Mouse (Mus musculus) CH12.LX (cell line): Measurements from ENCODE around the gene Erbb2. TPM values are rescaled to one million over a fixed set of nuclear protein-coding genes. Genes with fewer than 3 reads are reported as not detected.
A peak's percentile ranks its signal among the peaks of the same experiment; 100 is the strongest.

Source experiments
- DNase-seq: peaks from one replicate; pipeline ENCODE4 v3.0.0-alpha.2; 2013; ENCODE audit errors: extremely low read depth
- H3K27ac ChIP-seq: 2 replicates; pipeline ENCODE4 v1.5.1; 2012; ENCODE audit warnings: low read depth, mild to moderate bottlenecking, control low read depth, moderate library complexity; ENCODE audit not compliant: insufficient read depth
- H3K27me3 ChIP-seq: replicated peaks from 2 replicates; pipeline ENCODE3; 2012; ENCODE audit warnings: inconsistent platforms
- H3K36me3 ChIP-seq, 2 experiments: replicated peaks in 1 of 2; 2 replicates each; pipeline versions ENCODE3 to v1.6.1; 2012; ENCODE audit warnings: inconsistent platforms in 1 of 2, low read length in 1 of 2, mild to moderate bottlenecking in 1 of 2, mixed read lengths in 1 of 2, moderate library complexity in 1 of 2; ENCODE audit not compliant: control insufficient read depth in 1 of 2, insufficient read depth in 1 of 2
- H3K4me1 ChIP-seq, 2 experiments: 2 replicates each; pipeline ENCODE4 v1.6.1; 2012; ENCODE audit warnings: inconsistent platforms in 1 of 2, moderate library complexity in 1 of 2; ENCODE audit not compliant: insufficient read depth in 2 of 2, control insufficient read depth in 1 of 2
- H3K4me2 ChIP-seq: 2 replicates; pipeline ENCODE4 v1.6.1; 2012; ENCODE audit warnings: low read depth, mild to moderate bottlenecking, control low read depth; ENCODE audit not compliant: poor library complexity, insufficient read depth, severe bottlenecking
- H3K4me3 ChIP-seq, 3 experiments: fragments of 150-350 bp in 1 of 3; sonication (generic) in 1 of 3; replicated peaks in 1 of 3; 2 replicates each; pipeline versions ENCODE3 to v1.5.1; 2011 to 2012; ENCODE audit warnings: low read depth in 2 of 3, low read length in 2 of 3, mild to moderate bottlenecking in 2 of 3, moderate library complexity in 2 of 3, control low read depth in 1 of 3, improper control_type of control experiment in 1 of 3, inconsistent platforms in 1 of 3, mixed read lengths in 1 of 3; ENCODE audit not compliant: poor library complexity in 1 of 3
- H3K79me2 ChIP-seq: replicated peaks from 2 replicates; pipeline ENCODE4 v1.6.1; 2012; ENCODE audit warnings: mild to moderate bottlenecking, moderate library complexity; ENCODE audit not compliant: control insufficient read depth, poor library complexity, insufficient read depth, severe bottlenecking; ENCODE audit errors: extremely low read depth
- H3K9ac ChIP-seq: 2 replicates; pipeline ENCODE4 v1.6.1; 2012; ENCODE audit warnings: low read depth, mild to moderate bottlenecking, control low read depth, moderate library complexity; ENCODE audit not compliant: insufficient read depth
- H3K9me3 ChIP-seq: replicated peaks from 2 replicates; pipeline ENCODE3; 2012; ENCODE audit warnings: low read length, inconsistent platforms, mixed read lengths
- BHLHE40 ChIP-seq: IDR thresholded peaks from 2 replicates; pipeline ENCODE4 v1.6.1; 2011; ENCODE audit warnings: mild to moderate bottlenecking, low read depth, low read length, improper control_type of control experiment
- CHD1 ChIP-seq: IDR thresholded peaks from 2 replicates; pipeline ENCODE4 v1.6.1; 2012; ENCODE audit warnings: low read depth, low read length, improper control_type of control experiment, inconsistent platforms
- CHD2 ChIP-seq: IDR thresholded peaks from 2 replicates; pipeline ENCODE4 v1.6.1; 2011; ENCODE audit warnings: low read length, improper control_type of control experiment
- E2F4 ChIP-seq: IDR thresholded peaks from 2 replicates; pipeline ENCODE4 v1.6.1; 2011; ENCODE audit warnings: low read depth, low read length, improper control_type of control experiment; ENCODE audit not compliant: insufficient replicate concordance
- EP300 ChIP-seq: IDR thresholded peaks from 2 replicates; pipeline ENCODE4 v1.6.1; 2011; ENCODE audit warnings: low read length, improper control_type of control experiment
- GABPA ChIP-seq: IDR thresholded peaks from 2 replicates; pipeline ENCODE4 v1.6.1; 2012; ENCODE audit warnings: low read depth, low read length, improper control_type of control experiment, inconsistent platforms; ENCODE audit not compliant: insufficient replicate concordance
- HCFC1 ChIP-seq: IDR thresholded peaks from 2 replicates; pipeline ENCODE4 v1.6.1; 2012; ENCODE audit warnings: low read depth, mild to moderate bottlenecking, inconsistent platforms, low read length, improper control_type of control experiment
- IRF4 ChIP-seq: IDR thresholded peaks from 2 replicates; pipeline ENCODE4 v1.6.1; 2014; ENCODE audit warnings: low read depth, mild to moderate bottlenecking, inconsistent platforms, low read length, improper control_type of control experiment
- JUN ChIP-seq: IDR thresholded peaks from 2 replicates; pipeline ENCODE4 v1.6.1; 2011; ENCODE audit warnings: low read depth, mild to moderate bottlenecking, low read length, improper control_type of control experiment, moderate library complexity; ENCODE audit not compliant: insufficient read depth
- JUND ChIP-seq: conservative IDR thresholded peaks from 2 replicates; pipeline ENCODE4 v1.6.1; 2011; ENCODE audit warnings: low read depth, low read length, improper control_type of control experiment
- KAT2A ChIP-seq: IDR thresholded peaks from 2 replicates; pipeline ENCODE4 v1.6.1; 2012; ENCODE audit warnings: low read length, improper control_type of control experiment, inconsistent platforms; ENCODE audit not compliant: insufficient replicate concordance
- MAX ChIP-seq: IDR thresholded peaks from 2 replicates; pipeline ENCODE4 v1.6.1; 2011; ENCODE audit warnings: low read length, improper control_type of control experiment
- MAZ ChIP-seq: IDR thresholded peaks from 2 replicates; pipeline ENCODE4 v1.6.1; 2012; ENCODE audit warnings: low read depth, mild to moderate bottlenecking, inconsistent platforms, low read length, improper control_type of control experiment, moderate library complexity
- MEF2A ChIP-seq: IDR thresholded peaks from 2 replicates; pipeline ENCODE4 v1.6.1; 2014; ENCODE audit warnings: low read depth, mild to moderate bottlenecking, inconsistent platforms, low read length, improper control_type of control experiment, borderline replicate concordance
- MYC ChIP-seq: IDR thresholded peaks from 2 replicates; pipeline ENCODE4 v1.6.1; 2011; ENCODE audit warnings: low read depth, mild to moderate bottlenecking, improper control_type of control experiment, low read length
- NRF1 ChIP-seq: IDR thresholded peaks from 2 replicates; pipeline ENCODE4 v1.6.1; 2014; ENCODE audit warnings: low read depth, mild to moderate bottlenecking, inconsistent platforms, low read length, improper control_type of control experiment, moderate library complexity
- POLR2A ChIP-seq: IDR thresholded peaks from 2 replicates; pipeline ENCODE4 v1.6.1; 2011; ENCODE audit warnings: low read depth, mild to moderate bottlenecking, improper control_type of control experiment, low read length
- POLR2AphosphoS2 ChIP-seq: IDR thresholded peaks from 2 replicates; pipeline ENCODE4 v1.6.1; 2011; ENCODE audit warnings: low read depth, low read length, improper control_type of control experiment
- RCOR1 ChIP-seq: conservative IDR thresholded peaks from 2 replicates; pipeline ENCODE4 v1.6.1; 2012; ENCODE audit warnings: low read depth, mild to moderate bottlenecking, inconsistent platforms, low read length, improper control_type of control experiment
- TBP ChIP-seq: conservative IDR thresholded peaks from 2 replicates; pipeline ENCODE4 v1.6.1; 2011; ENCODE audit warnings: low read depth, low read length, improper control_type of control experiment
- TCF12 ChIP-seq: IDR thresholded peaks from 2 replicates; pipeline ENCODE4 v1.6.1; 2014; ENCODE audit warnings: low read depth, mild to moderate bottlenecking, inconsistent platforms, low read length, improper control_type of control experiment
- UBTF ChIP-seq: IDR thresholded peaks from 2 replicates; pipeline ENCODE4 v1.6.1; 2012; ENCODE audit warnings: low read depth, mild to moderate bottlenecking, inconsistent platforms, low read length, improper control_type of control experiment, moderate library complexity
- USF1 ChIP-seq: IDR thresholded peaks from 2 replicates; pipeline ENCODE4 v1.6.1; 2014; ENCODE audit warnings: low read depth, mild to moderate bottlenecking, inconsistent platforms, low read length, improper control_type of control experiment
- USF2 ChIP-seq: conservative IDR thresholded peaks from 2 replicates; pipeline ENCODE4 v1.6.1; 2011; ENCODE audit warnings: low read depth, low read length, improper control_type of control experiment
- ZNF384 ChIP-seq: IDR thresholded peaks from 2 replicates; pipeline ENCODE4 v1.6.1; 2012; ENCODE audit warnings: low read depth, low read length, improper control_type of control experiment, inconsistent platforms
- dilution Hi-C: fragments of 300-500 bp; cut with MboI; formaldehyde crosslinking; loops from 2 replicates; pipeline ENCODE4 v1.14.3; 2020; ENCODE audit warnings: low sequenced_read_pairs; ENCODE audit not compliant: extremely low pct_unique_long_range_greater_than_20kb, extremely low pct_ligation_motif_present
- in situ Hi-C: fragments of 300-500 bp; cut with MboI; formaldehyde crosslinking; loops from 3 replicates; pipeline ENCODE4 v1.14.3; 2019; ENCODE audit warnings: low sequenced_read_pairs, low pct_ligation_motif_present, low pct_unique_long_range_greater_than_20kb, mixed read lengths
- polyA plus RNA-seq: library from polyadenylated mRNA; unstranded; fragments of >175 nt; gene quantifications from 2 replicates; pipeline ENCODE4 v1.2.1, GENCODE M21; 2012; ENCODE audit warnings: low read depth; ENCODE audit not compliant: insufficient read length
- total RNA-seq, 2 experiments: library from RNA; depleted of rRNA; stranded (reverse); fragments of 300-350 nt in 1 of 2; fragments of >200 nt in 1 of 2; gene quantifications; 2 replicates each; pipeline ENCODE4 v1.2.3; 2012 to 2014

Gene Erbb2
- total and polyA plus RNA-seq, 3 experiments = 0.06 to 0.17 TPM; not detected in 1

DNA sequence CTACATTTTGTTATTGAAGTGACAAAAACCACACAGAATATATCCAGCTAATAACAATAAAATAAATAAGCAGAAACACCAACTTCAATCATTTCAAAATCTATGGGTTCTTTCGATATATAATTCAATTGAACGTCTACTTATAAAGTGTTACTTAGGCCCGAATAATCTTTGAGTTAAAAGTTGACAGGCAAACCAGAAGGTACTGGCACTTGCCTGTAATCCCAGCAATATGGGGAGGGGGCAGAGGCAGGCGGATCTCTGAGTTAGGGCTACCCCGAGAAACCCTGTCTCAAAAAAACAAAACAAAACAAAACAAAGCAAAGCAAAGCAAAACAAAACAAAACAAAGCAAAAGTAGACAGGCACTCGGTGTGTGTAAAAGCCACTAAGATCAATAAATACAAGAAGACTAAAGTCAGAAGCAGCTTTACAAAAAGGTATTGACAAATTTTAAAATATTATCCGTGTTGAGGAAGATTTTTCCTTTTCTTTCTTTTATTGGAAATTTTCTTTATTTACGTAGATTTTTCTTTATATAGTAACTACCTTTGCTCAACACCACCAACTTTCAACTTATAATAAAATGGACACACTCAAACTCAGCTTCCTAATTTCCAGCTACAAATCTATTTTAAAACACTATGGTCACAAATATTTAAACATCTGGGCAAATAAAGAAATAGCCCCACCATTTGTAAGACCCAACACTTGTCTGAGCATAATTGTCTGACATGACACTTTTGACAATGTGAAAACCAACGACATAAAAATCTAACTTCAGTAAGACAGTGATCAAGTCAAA lies 63.6 kb downstream of the Erbb2 start (continued):
- peak; percentile 13; the same call in 1 of the 2 replicates for TF ChIP-seq TCF12
- no peak; the same call in 1 of the 2 replicates for TF ChIP-seq EP300
- no peak for TF ChIP-seq POLR2AphosphoS2
- no peak for TF ChIP-seq BHLHE40

GRCm38 (mm10) chr11:98476434-98476807 lies 64.2 kb downstream of the Erbb2 start:
- in situ Hi-C loops (loop anchor here (5.0 kb wide), 1 partner anchor 71 kb away; the partner anchor contains the start of gene Ikzf3), dilution Hi-C loops (no loop called here)
- TF ChIP-seq POLR2AphosphoS2 (0 out of 2 replicates have a peak, but pooled peaks have one; percentile 22), RCOR1 (no peak), CHD1 (peak; percentile 72; the same call in 1 of the 2 replicates)
- no peak for DNase-seq
- Histone ChIP-seq H3K4me2 (peak overlapping the region; percentile 64), H3K79me2 (peaks cover 48% of the 10 kb centered on the region), H3K27ac (peak overlapping the region; percentile 99), H3K27me3 (no peaks in the 10 kb centered on the region), H3K4me3 (peak overlapping the region; percentile 54 to 88 (median 83)), H3K4me1 (peaks cover 37 to 60% of the 10 kb centered on the region in 2 experiments), H3K9me3 (no peaks in the 10 kb centered on the region), H3K9ac (peak overlapping the region; percentile 96), H3K36me3 (peaks cover 11 to 40% of the 10 kb centered on the region in 2 experiments)

GRCm38 (mm10) chr11:98477011-98477701 lies 64.9 kb downstream of the Erbb2 start:
- Histone ChIP-seq H3K4me3 (peak overlapping the region; percentile 54 to 88 (median 83)), H3K9me3 (no peaks in the 10 kb centered on the region), H3K27ac (peak overlapping the region; percentile 99), H3K36me3 (peaks cover 9 to 40% of the 10 kb centered on the region in 2 experiments), H3K4me1 (peaks cover 33 to 61% of the 10 kb centered on the region in 2 experiments), H3K9ac (peak overlapping the region; percentile 96), H3K27me3 (no peaks in the 10 kb centered on the region), H3K79me2 (peaks cover 40% of the 10 kb centered on the region), H3K4me2 (peak overlapping the region; percentile 75)
- in situ Hi-C loops = loop anchor here (5.0 kb wide), 1 partner anchor 70 kb away; the partner anchor contains the start of gene Ikzf3
- dilution Hi-C loops = no loop called here
- peak; percentile 99 for DNase-seq
- TF ChIP-seq BHLHE40 (peak; percentile 99), E2F4 (no peak), USF2 (0 out of 2 replicates have a peak, but pooled peaks have one; percentile 6), RCOR1 (peak; percentile 96), POLR2AphosphoS2 (no peak), TBP (peak; percentile 87), UBTF (peak; percentile 62; the same call in 1 of the 2 replicates), NRF1 (0 out of 2 replicates have a peak, but pooled peaks have one; percentile 16), TCF12 (peak; percentile 99), KAT2A (0 out of 2 replicates have a peak, but pooled peaks have one; percentile 73), JUND (peak; percentile 96), HCFC1 (peak; percentile 48; the same call in 1 of the 2 replicates), CHD2 (peak; percentile 91), USF1 (no peak), MYC (peak; percentile 88), IRF4 (peak; percentile 98), MAX (peak; percentile 10), ZNF384 (peak; percentile 99), MAZ (peak; percentile 99), POLR2A (peak; percentile 77), JUN (peak; percentile 88), MEF2A (peak; percentile 94), GABPA (no peak; the same call in 1 of the 2 replicates)
